Mouse (Mus musculus) neural tube, embryonic 14.5 days (tissue): ENCODE results near the gene Tatdn2. TPM values are rescaled to one million over a fixed set of nuclear protein-coding genes. Genes with fewer than 3 reads are reported as not detected.
A peak's percentile ranks its signal among the peaks of the same experiment; 100 is the strongest.
"Not testable (repeated sequence)": the region's sequence is repeated elsewhere in the genome, so short reads cannot be mapped to it uniquely, and the experiment has no call there.

Experiments
- ATAC-seq: fragments of 200-750 bp; cut with Nextera tagmentation; 2 replicates; pipeline ENCODE4 v1.8.0; 2017; ENCODE audit warnings: low read depth, mild to moderate bottlenecking, moderate TSS enrichment, moderate library complexity
- H3K27ac ChIP-seq: fragments of 300-500 bp; sonication (generic); 2 replicates; pipeline ENCODE4 v1.5.1; 2014; ENCODE audit warnings: low read depth, mild to moderate bottlenecking, control low read depth, low read length, moderate library complexity, mixed read lengths
- H3K27me3 ChIP-seq: fragments of 300-500 bp; sonication (generic); 2 replicates; pipeline ENCODE4 v1.6.1; 2014; ENCODE audit warnings: low read length; ENCODE audit not compliant: control insufficient read depth, insufficient read depth
- H3K36me3 ChIP-seq: fragments of 300-500 bp; sonication (generic); 2 replicates; pipeline ENCODE4 v1.6.1; 2014; ENCODE audit warnings: low read length, mixed read lengths; ENCODE audit not compliant: control insufficient read depth, insufficient read depth
- H3K4me1 ChIP-seq: fragments of 300-500 bp; sonication (generic); 2 replicates; pipeline ENCODE4 v1.6.1; 2014; ENCODE audit warnings: low read length; ENCODE audit not compliant: control insufficient read depth, insufficient read depth
- H3K4me2 ChIP-seq: fragments of 300-500 bp; sonication (generic); 2 replicates; pipeline ENCODE4 v1.6.1; 2014; ENCODE audit warnings: mild to moderate bottlenecking, low read depth, low read length, control low read depth
- H3K4me3 ChIP-seq: fragments of 300-500 bp; sonication (generic); 2 replicates; pipeline ENCODE4 v1.5.1; 2014; ENCODE audit warnings: low read depth, low read length, control low read depth, mixed read lengths
- H3K9ac ChIP-seq: fragments of 300-500 bp; sonication (generic); replicated peaks from 2 replicates; pipeline ENCODE4 v1.6.1; 2014; ENCODE audit warnings: low read depth, mild to moderate bottlenecking, control low read depth, low read length, mixed read lengths
- H3K9me3 ChIP-seq: fragments of 300-500 bp; sonication (generic); 2 replicates; pipeline ENCODE4 v1.6.1; 2016; ENCODE audit warnings: low read length; ENCODE audit not compliant: control insufficient read depth
- WGBS: fragments of 180-500 bp; shearing (Covaris S2); extraction: QIAGEN DNeasy Blood & Tissue Kit; methylation state at CpG from one replicate; pipeline ENCODE4 v1.1.7; 2014; 5-methylcytosine and 5-hydroxymethylcytosine counted together
- polyA plus RNA-seq: library from polyadenylated mRNA; unstranded; fragments of >200 nt; fragmentation: Nextera tagmentation; extraction: Ambion mirVana; gene quantifications from 2 replicates; pipeline ENCODE4 v1.2.1, GENCODE M21; 2014

Gene Tatdn2
- polyA plus RNA-seq, 1 experiment from 2014 or later: 2.0 TPM

DNA sequence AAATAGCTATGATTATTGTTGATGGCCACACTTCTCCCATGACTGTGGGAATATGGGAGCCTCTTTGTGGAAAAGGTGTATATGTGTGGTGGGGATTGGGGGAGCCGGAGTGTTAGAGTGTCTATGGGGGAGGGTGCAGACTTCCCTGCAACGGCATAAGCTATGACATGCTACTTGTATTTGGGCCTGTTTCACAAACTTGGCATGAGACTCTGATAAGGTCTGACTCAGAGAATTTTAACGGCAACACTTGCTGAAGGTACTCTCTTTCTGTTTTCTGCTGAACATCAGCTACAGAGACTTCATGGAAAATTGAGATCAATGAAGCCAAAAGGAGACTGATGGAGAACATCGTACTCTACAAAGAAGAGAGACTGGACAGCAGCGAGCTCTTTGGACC lies 3.5 kb upstream of the Tatdn2 start:
- H3K36me3 ChIP-seq: no peaks in the 10 kb centered on the region
- peaks cover 15% of the 10 kb centered on the region for H3K4me1 ChIP-seq
- 95% methylated on average over 5 of the region's 5 CpGs for WGBS
- no peaks in the 10 kb centered on the region for H3K27me3 ChIP-seq
- H3K9ac ChIP-seq: no peak overlapping the region
- no peak for ATAC-seq
- H3K27ac ChIP-seq: no peak overlapping the region
- H3K4me2 ChIP-seq: no peak overlapping the region
- H3K4me3 ChIP-seq: no peak overlapping the region
- H3K9me3 ChIP-seq: no peaks in the 10 kb centered on the region

DNA sequence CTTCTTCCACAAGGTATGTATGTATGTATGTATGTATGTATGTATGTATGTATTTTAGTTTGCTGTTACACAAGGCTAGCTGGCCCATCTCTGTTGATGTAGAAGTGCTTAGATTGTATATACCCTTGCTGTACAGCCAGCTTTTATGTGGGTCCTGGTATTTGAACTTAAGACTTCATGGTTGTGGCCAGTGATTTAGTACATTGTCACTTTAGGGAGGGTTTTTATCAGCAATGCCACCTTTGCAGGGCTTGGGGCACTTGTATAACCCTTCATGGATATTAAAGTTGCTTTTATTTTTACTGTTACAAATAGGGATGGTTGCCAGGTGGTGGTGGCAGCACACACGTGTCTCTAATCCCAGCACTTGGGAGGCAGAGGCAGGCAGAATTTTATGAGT lies 1.6 kb upstream of the Tatdn2 start:
- WGBS: 86% methylated on average over 1 of the region's 1 CpGs
- Histone ChIP-seq H3K27me3 (no peaks in the 10 kb centered on the region), H3K36me3 (no peaks in the 10 kb centered on the region), H3K4me2 (no peak overlapping the region), H3K9me3 (no peaks in the 10 kb centered on the region), H3K4me1 (peaks cover 20% of the 10 kb centered on the region), H3K27ac (no peak overlapping the region), H3K9ac (no peak overlapping the region), H3K4me3 (no peak overlapping the region)
- no peak for ATAC-seq

DNA sequence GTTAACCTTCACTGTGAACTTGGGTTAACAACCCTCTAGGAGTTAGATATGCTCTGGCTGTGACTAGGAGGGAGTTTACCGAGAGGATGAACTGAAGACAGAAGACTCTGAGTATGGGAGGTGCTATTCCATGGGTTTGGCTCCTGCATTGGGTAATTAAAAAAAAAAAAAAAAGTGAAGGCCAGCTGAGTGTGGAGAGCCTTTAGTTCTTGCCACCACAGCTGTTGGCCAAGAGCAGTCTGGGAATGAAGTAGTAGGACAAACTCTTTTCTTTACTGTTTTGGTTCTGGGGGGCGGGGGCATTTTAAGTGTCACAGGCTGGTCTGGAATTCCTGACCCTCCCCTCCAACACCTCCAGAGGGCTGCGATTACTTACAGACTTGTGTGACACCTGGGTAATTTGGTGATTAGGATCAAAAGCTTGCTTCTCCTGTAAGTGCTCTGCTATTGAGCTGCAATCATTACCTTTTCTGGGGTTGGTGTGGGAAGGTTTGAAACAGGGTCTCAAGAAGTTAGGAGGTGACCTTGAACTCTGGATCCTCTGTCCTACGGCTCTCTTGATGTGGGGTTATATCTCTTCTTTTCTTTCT lies 989 bp upstream of the Tatdn2 start:
- peaks cover 19% of the 10 kb centered on the region for H3K4me1 ChIP-seq
- no peaks in the 10 kb centered on the region for H3K36me3 ChIP-seq
- H3K4me2 ChIP-seq: peak overlapping the region; percentile 62
- H3K9ac ChIP-seq: peak overlapping the region; percentile 48; the same call in 1 of the 2 replicates
- H3K4me3 ChIP-seq: peak overlapping the region; percentile 84; the same call in 1 of the 2 replicates
- no peak overlapping the region for H3K27ac ChIP-seq
- no peaks in the 10 kb centered on the region for H3K27me3 ChIP-seq
- WGBS: 63% methylated on average over 4 of the region's 4 CpGs
- ATAC-seq: no peak
- H3K9me3 ChIP-seq: no peaks in the 10 kb centered on the region

DNA sequence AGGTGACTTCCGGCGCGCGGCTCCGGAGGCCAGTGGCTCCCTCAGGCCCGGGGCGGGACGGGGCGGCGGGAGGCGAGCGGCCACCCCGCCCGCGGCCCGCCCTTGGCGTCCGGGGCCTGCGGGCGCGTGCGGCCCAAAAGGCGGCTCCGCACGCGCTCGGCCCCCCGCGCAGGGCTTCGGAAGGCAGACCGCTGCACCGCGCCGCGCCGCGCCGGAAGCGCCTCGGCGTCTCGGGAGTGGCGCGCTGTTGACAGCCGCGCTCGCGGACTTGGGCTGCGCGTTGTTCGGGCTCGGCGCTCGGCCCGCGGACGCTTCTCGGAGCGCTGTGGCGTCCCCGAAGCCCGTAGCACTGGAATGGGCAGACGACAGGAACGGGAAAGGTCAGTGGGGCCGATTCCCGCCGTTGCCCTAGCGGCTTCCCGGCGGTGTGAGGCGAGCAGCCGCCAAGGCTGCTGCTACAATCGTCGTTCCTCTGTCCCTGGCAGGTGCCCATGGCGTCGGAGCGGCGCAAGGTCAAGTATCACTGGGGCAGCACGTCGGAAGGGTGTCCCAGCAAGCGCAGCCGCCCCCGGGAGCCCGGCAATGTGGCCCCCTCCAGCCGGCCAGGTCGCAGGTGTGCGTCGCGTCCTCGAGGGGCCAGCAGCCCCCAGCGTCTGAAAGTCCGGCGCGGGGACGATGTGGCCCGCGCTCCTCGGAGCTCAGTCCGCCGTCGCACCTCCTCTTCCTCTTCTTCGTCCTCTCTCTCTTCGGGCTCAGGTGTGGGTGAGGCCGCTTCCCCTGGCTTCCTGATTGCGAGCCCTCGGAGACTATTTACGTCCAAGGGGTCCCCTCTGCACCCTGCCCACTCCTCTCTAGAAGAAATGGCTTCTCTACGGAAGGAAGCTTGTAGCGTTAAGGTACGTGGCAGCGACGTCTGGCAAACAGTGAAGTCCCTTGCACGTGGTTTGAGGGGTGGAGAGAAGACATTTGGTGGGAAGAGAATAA lies 664 bp downstream of the Tatdn2 start:
- peak; percentile 79 for ATAC-seq
- Histone ChIP-seq H3K4me3 (peak overlapping the region; percentile 84), H3K27ac (peak overlapping the region; percentile 82), H3K4me2 (peak overlapping the region; percentile 92), H3K4me1 (peaks cover 18% of the 10 kb centered on the region), H3K27me3 (no peaks in the 10 kb centered on the region), H3K9ac (peak overlapping the region; percentile 79), H3K36me3 (peaks cover 14% of the 10 kb centered on the region), H3K9me3 (no peaks in the 10 kb centered on the region)
- WGBS: under 1% methylated on average over 93 of the region's 113 CpGs

DNA sequence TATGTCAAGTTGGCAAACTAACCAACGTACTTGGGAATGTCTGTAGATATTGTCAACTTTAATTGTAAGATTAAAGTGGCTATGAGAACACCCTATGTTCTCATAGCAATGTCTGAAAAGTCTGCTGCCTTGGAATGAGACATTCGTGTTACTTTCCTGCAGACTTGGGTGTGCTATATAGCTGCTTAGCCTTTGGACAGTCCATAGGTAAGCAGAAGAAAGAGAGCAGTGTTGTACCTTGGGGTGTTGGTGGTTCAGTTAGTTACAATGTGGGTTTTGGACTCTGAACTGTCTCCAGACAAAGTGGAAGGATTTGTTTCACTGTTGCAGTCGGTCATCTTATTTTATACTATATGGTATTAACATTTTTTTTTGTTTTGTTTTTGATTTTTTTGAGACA lies 15.9 kb downstream of the Tatdn2 start:
- H3K27me3 ChIP-seq: no peaks in the 10 kb centered on the region
- ATAC-seq: no peak
- no peaks in the 10 kb centered on the region for H3K4me1 ChIP-seq
- peaks cover 79% of the 10 kb centered on the region for H3K36me3 ChIP-seq
- 96% methylated on average over 3 of the region's 3 CpGs for WGBS
- H3K4me3 ChIP-seq: no peak overlapping the region
- no peaks in the 10 kb centered on the region for H3K9me3 ChIP-seq
- no peak overlapping the region for H3K27ac ChIP-seq
- no peak overlapping the region for H3K4me2 ChIP-seq
- H3K9ac ChIP-seq: no peak overlapping the region

DNA sequence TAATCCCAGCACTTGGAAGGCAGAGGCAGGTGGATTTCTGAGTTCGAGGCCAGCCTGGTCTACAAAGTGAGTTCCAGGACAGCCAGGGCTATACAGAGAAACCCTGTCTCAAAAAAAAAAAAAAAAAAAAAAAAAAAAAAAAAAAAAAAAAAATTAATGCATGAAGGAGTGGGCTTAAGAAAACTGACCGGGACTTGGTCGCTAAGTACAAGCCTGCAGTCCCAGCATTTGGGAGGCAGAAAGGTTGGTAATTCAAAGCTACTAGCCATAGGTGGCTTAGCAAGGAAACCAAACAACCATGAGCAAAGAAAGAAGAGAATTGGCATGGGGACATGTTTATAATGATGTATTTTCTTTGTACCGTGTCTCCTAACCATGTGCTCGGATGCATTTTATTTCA lies 16.5 kb downstream of the Tatdn2 start:
- not testable (repeated sequence) for H3K9me3 ChIP-seq, H3K27me3 ChIP-seq, ATAC-seq, H3K4me2 ChIP-seq, H3K4me1 ChIP-seq, H3K9ac ChIP-seq, H3K27ac ChIP-seq, H3K4me3 ChIP-seq
- 94% methylated on average over 5 of the region's 5 CpGs for WGBS
- H3K36me3 ChIP-seq: peaks cover 72% of the 10 kb centered on the region

DNA sequence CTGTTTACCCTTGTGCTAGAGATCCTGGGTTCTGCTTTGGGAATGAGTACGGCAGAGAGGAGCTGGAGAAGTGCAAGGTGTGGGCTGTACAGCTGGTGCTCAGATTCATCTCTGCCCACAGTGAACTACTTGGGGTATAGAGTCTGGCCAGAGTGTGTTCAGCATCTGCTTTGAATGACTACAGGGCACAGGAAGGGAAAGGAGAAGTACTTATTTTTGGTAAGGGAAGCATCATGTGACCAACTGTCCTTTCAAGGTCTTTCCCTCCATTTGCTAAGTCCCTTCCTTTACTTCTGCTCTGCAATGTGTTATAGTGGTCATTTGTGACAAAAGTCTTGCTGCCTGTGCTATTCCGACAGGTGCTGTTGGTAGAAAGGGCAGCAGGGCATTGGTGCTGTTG lies 17.4 kb downstream of the Tatdn2 start:
- Histone ChIP-seq H3K4me2 (no peak overlapping the region), H3K36me3 (peaks cover 65% of the 10 kb centered on the region), H3K27me3 (no peaks in the 10 kb centered on the region), H3K27ac (no peak overlapping the region), H3K9me3 (no peaks in the 10 kb centered on the region), H3K9ac (no peak overlapping the region), H3K4me3 (no peak overlapping the region), H3K4me1 (no peaks in the 10 kb centered on the region)
- ATAC-seq: no peak
- 85% methylated on average over 2 of the region's 2 CpGs for WGBS

DNA sequence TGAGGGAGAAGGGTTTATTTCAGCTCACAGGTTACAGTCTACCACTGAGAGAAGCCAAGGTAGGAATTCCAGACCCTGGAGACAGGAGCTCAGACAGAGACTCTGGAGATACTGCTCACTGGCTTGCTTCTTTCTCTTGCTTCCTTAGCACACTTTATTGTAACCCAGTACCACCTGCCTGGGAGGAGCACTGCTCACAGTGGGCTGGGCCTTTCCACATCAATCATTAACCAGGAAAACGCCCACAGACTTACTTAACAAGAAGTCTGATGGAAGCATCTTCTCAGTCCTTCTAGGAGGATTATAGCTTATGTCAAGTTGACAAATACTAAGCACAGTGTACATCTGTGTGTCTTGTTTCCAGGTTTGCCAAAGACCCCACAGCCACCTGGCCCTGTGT lies 17.9 kb downstream of the Tatdn2 start:
- Histone ChIP-seq H3K4me3 (no peak overlapping the region), H3K4me2 (no peak overlapping the region), H3K4me1 (no peaks in the 10 kb centered on the region), H3K36me3 (peaks cover 64% of the 10 kb centered on the region), H3K9me3 (no peaks in the 10 kb centered on the region), H3K9ac (no peak overlapping the region), H3K27ac (no peak overlapping the region), H3K27me3 (no peaks in the 10 kb centered on the region)
- 61% methylated on average over 1 of the region's 1 CpGs for WGBS
- no peak for ATAC-seq

DNA sequence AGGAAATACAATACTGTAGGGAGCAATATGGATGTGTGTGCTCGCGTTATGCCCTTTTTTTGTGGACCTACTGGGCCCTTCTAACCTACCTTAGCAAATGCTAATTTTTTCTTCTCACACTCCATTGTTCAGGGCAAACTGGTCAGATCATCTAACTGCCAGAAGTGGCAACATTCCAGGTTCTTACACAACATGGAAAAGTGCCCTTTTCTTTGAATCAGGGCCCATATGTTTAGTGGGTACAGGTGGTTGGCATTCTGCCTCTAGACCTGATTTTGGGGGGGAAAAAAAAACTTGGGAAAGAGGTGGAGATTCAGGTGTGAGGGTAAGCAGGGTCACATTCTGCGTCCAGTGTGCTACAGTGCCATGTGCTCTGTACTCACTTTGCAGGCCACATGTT lies 20.7 kb downstream of the Tatdn2 start:
- ATAC-seq: no peak
- peaks cover 54% of the 10 kb centered on the region for H3K36me3 ChIP-seq
- 92% methylated on average over 3 of the region's 3 CpGs for WGBS
- no peak overlapping the region for H3K9ac ChIP-seq
- no peaks in the 10 kb centered on the region for H3K9me3 ChIP-seq
- H3K4me1 ChIP-seq: no peaks in the 10 kb centered on the region
- H3K27me3 ChIP-seq: no peaks in the 10 kb centered on the region
- no peak overlapping the region for H3K4me3 ChIP-seq
- no peak overlapping the region for H3K4me2 ChIP-seq
- no peak overlapping the region for H3K27ac ChIP-seq
